Mouse (Mus musculus) liver, embryonic 12.5 days (tissue): ENCODE results near the gene Atad1. TPM values are rescaled to one million over a fixed set of nuclear protein-coding genes. Genes with fewer than 3 reads are reported as not detected.

Source experiments
- ATAC-seq: fragments of 200-750 bp; cut with Nextera tagmentation; 2 replicates; pipeline ENCODE4 v1.8.0; 2017; ENCODE audit warnings: moderate number of reproducible peaks, mild to moderate bottlenecking, moderate library complexity
- H3K27ac ChIP-seq: fragments of 300-500 bp; sonication (generic); 2 replicates; pipeline ENCODE4 v1.5.1; 2016; ENCODE audit warnings: mild to moderate bottlenecking
- H3K27me3 ChIP-seq: fragments of 300-500 bp; sonication (generic); replicated peaks from 2 replicates; pipeline ENCODE4 v1.6.1; 2016; ENCODE audit warnings: mild to moderate bottlenecking, moderate library complexity
- H3K36me3 ChIP-seq: fragments of 300-500 bp; sonication (generic); 2 replicates; pipeline ENCODE4 v1.6.1; 2016; ENCODE audit warnings: mild to moderate bottlenecking, moderate library complexity
- H3K4me1 ChIP-seq: fragments of 300-500 bp; sonication (generic); 2 replicates; pipeline ENCODE4 v1.6.1; 2016
- H3K4me2 ChIP-seq: fragments of 300-500 bp; sonication (generic); 2 replicates; pipeline ENCODE4 v1.6.1; 2016; ENCODE audit warnings: mild to moderate bottlenecking, moderate library complexity
- H3K4me3 ChIP-seq: fragments of 300-500 bp; sonication (generic); 2 replicates; pipeline ENCODE4 v1.5.1; 2016; ENCODE audit warnings: mild to moderate bottlenecking, moderate library complexity
- H3K9ac ChIP-seq: fragments of 300-500 bp; sonication (generic); 2 replicates; pipeline ENCODE4 v1.6.1; 2016; ENCODE audit warnings: mild to moderate bottlenecking, moderate library complexity
- H3K9me3 ChIP-seq: fragments of 300-500 bp; sonication (generic); replicated peaks from 2 replicates; pipeline ENCODE4 v1.6.1; 2016; ENCODE audit warnings: mild to moderate bottlenecking, moderate library complexity
- WGBS: fragments of 180-500 bp; shearing (Covaris S2); methylation state at CpG from one replicate; pipeline ENCODE4 v1.1.7; 2016; ENCODE audit not compliant: insufficient replicate concordance; 5-methylcytosine and 5-hydroxymethylcytosine counted together
- polyA plus RNA-seq: library from polyadenylated mRNA; unstranded; fragments of >200 nt; fragmentation: Nextera tagmentation; extraction: Ambion mirVana; gene quantifications from 2 replicates; pipeline ENCODE4 v1.2.1, GENCODE M21; 2016

Atad1 gene
- polyA plus RNA-seq, 1 experiment from 2014 or later: 32.3 TPM

DNA sequence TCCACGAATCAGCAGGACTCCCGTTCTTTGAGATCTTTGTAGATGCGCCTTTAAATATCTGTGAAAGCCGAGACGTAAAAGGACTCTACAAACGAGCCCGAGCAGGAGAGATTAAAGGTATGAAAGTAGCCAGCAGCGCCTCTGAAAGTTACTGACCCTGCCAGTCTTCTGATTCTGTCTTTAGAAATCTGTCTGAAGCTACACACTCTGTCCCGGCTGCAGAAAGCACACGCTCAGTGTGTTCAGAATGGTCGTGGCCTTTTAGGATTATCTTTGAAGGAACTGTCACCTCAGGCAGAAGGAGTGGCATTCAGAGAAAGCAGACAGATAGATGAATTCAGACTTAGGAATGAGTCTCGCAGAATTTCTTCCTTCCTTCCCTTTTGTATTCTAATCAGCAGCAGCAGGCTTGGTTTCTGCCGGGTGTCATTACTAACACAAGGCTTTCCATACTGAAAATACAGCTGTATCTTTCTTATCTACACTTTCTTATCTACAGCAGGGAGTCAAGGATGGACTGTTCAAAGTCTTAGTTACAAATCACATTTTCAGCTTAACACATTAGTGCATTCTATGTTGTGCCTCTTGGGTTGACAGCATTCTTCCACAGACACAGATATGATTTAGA is 101.2 kb downstream of the Atad1 start:
- no peak overlapping the region for H3K4me3 ChIP-seq
- no peaks in the 10 kb centered on the region for H3K36me3 ChIP-seq
- H3K4me1 ChIP-seq: peaks cover 24% of the 10 kb centered on the region
- WGBS: 27% methylated on average over 13 of the region's 13 CpGs
- H3K4me2 ChIP-seq: peak overlapping the region; percentile 40; the same call in 1 of the 2 replicates
- H3K27me3 ChIP-seq: 0 out of 2 replicates have a peak, but pooled peaks cover 3% of the 10 kb centered on the region
- H3K27ac ChIP-seq: peak overlapping the region; percentile 63; the same call in 1 of the 2 replicates
- ATAC-seq: no peak
- no peaks in the 10 kb centered on the region for H3K9me3 ChIP-seq
- H3K9ac ChIP-seq: no peak overlapping the region

DNA sequence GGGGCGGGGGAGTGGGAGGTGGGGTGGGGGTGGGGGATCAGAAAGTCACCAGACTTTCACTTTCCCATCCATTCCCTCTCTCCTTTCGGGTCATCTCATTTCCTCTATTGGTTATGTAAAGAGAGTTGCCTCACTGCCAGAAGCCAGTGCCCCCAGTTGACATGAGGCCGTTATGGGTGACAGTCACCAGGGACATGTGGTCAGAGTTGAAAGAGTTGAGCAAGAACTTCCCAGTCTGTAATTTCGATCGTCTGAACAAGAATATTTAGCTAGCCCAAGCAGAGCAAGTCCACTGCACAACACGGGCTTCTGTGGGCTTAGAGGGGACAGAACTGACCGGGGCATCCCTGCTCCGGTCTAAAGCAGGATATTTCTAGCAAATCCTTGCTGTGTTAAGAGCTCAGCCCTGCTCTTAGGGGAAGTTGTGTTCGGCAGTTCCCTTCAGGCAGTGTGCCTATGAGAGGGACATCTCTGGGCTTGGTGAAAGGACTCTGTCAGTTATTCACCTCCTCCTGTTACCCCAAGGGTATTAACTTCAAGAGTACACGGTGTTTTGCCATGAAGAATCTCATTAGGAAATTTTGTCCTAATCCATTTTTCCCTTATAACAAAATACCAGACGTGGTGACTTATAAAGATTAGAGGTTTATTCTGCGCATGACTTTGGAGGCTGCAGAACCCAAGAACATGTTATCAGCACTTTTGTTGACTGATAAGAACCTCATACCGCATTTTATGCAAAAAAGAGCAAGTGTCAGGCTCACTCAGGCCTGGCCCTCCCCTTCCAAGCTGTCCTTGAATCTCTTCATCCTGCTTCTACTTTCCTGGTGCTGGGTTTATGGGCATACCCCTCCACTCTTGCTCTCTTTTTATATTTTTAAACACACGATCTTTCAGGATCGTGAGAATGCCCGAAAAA is 102.0 kb downstream of the Atad1 start:
- Histone ChIP-seq H3K4me2 (peak overlapping the region; percentile 40), H3K27me3 (0 out of 2 replicates have a peak, but pooled peaks cover 3% of the 10 kb centered on the region), H3K9me3 (no peaks in the 10 kb centered on the region), H3K27ac (peak overlapping the region; percentile 63), H3K4me1 (peaks cover 24% of the 10 kb centered on the region), H3K36me3 (no peaks in the 10 kb centered on the region), H3K4me3 (no peak overlapping the region), H3K9ac (no peak overlapping the region)
- peak; percentile 62 for ATAC-seq
- 23% methylated on average over 16 of the region's 16 CpGs for WGBS

DNA sequence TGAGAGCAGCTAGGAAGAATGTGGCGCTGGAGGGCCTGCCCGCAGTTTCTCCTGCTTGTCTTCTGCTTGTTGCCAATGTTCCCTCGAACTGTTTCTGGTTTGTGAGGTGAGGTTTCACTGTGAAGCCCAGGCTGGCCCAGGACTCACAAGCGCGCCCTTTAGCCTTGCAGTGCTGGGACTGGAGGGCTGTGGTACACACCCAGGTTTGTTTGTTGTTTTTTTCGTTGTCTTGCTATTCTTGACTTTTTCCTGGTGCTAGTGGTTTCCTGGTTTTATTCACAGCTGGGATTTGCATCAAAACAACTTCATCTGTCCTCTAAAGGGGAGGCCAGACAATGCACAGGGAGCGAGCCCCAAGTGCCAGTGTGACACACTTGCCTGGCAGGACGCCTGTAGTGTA is 104.7 kb downstream of the Atad1 start:
- Histone ChIP-seq H3K36me3 (no peaks in the 10 kb centered on the region), H3K27ac (no peak overlapping the region), H3K4me2 (no peak overlapping the region), H3K9ac (no peak overlapping the region), H3K9me3 (no peaks in the 10 kb centered on the region), H3K4me1 (peaks cover 24% of the 10 kb centered on the region), H3K4me3 (no peak overlapping the region), H3K27me3 (0 out of 2 replicates have a peak, but pooled peaks cover 3% of the 10 kb centered on the region)
- ATAC-seq: no peak
- 65% methylated on average over 8 of the region's 8 CpGs for WGBS

DNA sequence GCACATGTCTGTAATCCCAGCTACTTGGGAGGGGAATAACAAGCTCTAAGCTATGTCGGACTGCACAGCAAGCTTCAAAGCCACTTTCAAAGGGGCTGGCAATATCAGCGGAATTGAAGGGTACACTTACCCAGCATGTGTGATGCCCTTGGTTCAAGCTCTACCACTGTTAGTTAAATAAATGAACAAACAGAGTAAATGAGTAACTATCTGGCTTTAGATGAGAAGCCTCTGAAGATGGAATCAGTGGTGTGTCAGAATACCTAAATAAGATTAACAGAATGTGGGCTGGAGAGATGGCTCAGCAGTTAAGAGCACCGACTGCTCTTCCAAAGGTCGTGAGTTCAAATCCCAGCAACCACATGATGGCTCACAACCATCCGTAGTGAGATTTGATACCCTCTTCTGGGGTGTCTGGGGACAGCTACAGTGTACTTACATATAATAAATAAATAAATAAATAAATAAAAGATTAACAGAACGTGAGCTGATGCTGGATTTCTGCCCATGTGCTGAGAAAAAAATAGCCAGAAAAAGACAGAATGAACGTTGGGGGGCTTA is 110.9 kb downstream of the Atad1 start:
- H3K36me3 ChIP-seq: no peaks in the 10 kb centered on the region
- no peak overlapping the region for H3K4me2 ChIP-seq
- ATAC-seq: no peak
- H3K27ac ChIP-seq: no peak overlapping the region
- WGBS: 58% methylated on average over 7 of the region's 7 CpGs
- no peak overlapping the region for H3K9ac ChIP-seq
- H3K9me3 ChIP-seq: no peaks in the 10 kb centered on the region
- no peaks in the 10 kb centered on the region for H3K4me1 ChIP-seq
- no peak overlapping the region for H3K4me3 ChIP-seq
- no peaks in the 10 kb centered on the region for H3K27me3 ChIP-seq

DNA sequence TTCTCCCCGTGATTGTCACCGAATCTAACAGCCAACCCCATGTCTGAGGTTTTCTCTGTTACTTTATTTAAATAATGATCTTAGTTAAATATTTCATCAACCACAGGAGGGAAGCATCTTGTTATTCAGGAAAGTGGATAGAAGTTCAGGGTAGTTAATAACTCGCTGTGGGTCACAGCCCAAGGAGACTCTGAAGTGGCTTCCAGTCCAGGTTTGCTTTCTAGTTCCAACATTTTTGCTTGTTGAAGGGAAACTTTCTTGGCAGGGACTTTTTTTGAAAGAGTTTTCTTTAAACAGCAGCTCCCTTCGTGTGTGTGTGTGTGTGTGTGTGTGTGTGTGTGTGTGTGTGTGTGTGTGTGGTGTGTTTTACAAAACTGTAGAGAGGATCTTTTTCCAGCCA is 112.0 kb downstream of the Atad1 start:
- H3K9me3 ChIP-seq: no peaks in the 10 kb centered on the region
- H3K9ac ChIP-seq: no peak overlapping the region
- H3K4me3 ChIP-seq: no peak overlapping the region
- no peak overlapping the region for H3K4me2 ChIP-seq
- no peaks in the 10 kb centered on the region for H3K36me3 ChIP-seq
- no peak for ATAC-seq
- WGBS: 61% methylated on average over 4 of the region's 4 CpGs
- H3K27ac ChIP-seq: no peak overlapping the region
- 0 out of 2 replicates have a peak, but pooled peaks cover 2% of the 10 kb centered on the region for H3K4me1 ChIP-seq
- no peaks in the 10 kb centered on the region for H3K27me3 ChIP-seq

DNA sequence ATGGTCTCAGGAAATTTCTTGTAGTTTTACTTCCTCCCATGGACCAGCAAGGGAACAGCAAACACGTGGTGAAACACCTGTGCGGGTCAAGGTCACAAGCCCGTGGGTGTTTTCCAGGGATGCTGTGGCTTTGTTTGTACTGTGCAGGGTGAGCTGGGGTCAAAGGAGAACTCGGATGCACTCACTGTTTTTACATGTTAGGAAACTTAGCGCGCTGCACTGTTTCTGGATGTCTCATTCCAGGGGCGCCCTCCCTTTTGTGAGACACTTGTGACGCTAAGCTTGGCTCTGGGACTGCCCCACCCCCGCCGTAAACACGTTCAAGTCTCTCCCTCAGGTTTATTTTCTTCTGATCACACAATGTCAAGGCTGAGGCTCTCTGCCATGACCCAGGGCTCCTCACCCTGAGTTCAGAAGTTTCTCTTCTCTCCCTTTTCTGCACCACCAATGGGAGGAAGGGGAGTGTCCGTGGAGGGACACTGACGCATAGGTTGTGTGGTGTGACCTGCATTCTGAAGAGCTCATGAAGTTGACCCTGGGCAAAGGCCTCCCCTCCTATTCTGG is 112.7 kb downstream of the Atad1 start:
- no peaks in the 10 kb centered on the region for H3K36me3 ChIP-seq
- no peak overlapping the region for H3K4me2 ChIP-seq
- peak; percentile 58 for ATAC-seq
- no peak overlapping the region for H3K4me3 ChIP-seq
- no peaks in the 10 kb centered on the region for H3K9me3 ChIP-seq
- WGBS: 54% methylated on average over 13 of the region's 13 CpGs
- no peak overlapping the region for H3K9ac ChIP-seq
- H3K4me1 ChIP-seq: 0 out of 2 replicates have a peak, but pooled peaks cover 9% of the 10 kb centered on the region
- H3K27me3 ChIP-seq: no peaks in the 10 kb centered on the region
- H3K27ac ChIP-seq: no peak overlapping the region

DNA sequence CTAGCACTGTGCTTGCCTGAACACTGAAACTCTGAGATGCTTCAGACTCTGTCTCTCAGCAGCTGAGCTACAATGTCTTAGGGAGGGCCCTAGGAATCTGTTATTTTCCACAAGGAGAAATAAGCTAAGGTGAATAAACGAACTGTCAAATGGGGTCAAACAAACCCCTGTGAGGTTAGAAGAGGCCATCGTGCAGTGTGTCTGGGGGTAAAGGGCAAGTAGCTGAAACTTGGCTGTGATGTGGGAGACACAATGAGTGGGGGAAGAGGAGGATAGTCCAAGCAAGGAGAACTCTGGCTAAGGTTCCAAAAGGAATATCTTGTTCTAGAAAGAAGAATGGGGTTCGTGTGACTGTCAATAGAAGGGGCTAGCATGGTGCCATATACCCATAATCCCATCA is 117.4 kb downstream of the Atad1 start:
- Histone ChIP-seq H3K36me3 (no peaks in the 10 kb centered on the region), H3K27ac (no peak overlapping the region), H3K4me3 (no peak overlapping the region), H3K9me3 (no peaks in the 10 kb centered on the region), H3K27me3 (no peaks in the 10 kb centered on the region), H3K4me2 (no peak overlapping the region), H3K4me1 (0 out of 2 replicates have a peak, but pooled peaks cover 9% of the 10 kb centered on the region), H3K9ac (no peak overlapping the region)
- WGBS: 62% methylated on average over 3 of the region's 3 CpGs
- ATAC-seq: no peak

Other genes starting within 250 kb of the Atad1 start
- 2.0 and 3.1 TPM in 2 replicates for gene Papss2, start 144.0 kb downstream of the Atad1 start, polyA plus RNA-seq
- 5.4 and 5.9 TPM in 2 replicates for gene Pten, start 17.7 kb upstream of the Atad1 start, polyA plus RNA-seq